Mouse (Mus musculus): ENCODE results near the gene Ifit1bl1.

Ifit1bl1 gene

GRCm38 (mm10) chr19:34546211-34546610 lies 55.5 kb downstream of the Ifit1bl1 start:
- no peak for DNase-seq (ENCODE audit: extremely low spot score, low read depth, low spot score)

All from hindlimb bud, embryonic 11.5 days (tissue).